Mouse (Mus musculus): Measurements from ENCODE around the gene Sp1.

DNA sequence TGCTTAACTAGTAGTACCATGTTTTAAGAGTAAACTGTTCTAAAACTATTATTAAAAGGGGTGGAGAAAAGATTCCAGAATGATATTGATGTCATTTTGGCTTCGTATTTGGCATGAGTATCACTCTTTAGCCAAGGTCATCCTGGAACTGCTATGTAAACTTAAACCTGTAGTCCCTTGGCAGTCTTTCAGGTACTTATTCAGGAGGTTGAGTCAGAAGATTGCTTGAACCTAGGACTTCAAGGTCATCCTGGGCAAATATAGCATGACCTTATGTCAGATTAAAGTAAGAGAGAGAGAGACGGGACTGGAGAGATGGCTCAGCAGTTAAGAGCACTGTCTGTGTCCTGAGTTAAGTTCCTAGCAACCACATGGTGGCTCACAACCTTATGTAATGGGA lies 18.7 kb downstream of the Sp1 start:
- no peak for TF ChIP-seq CTCF (IDR thresholded peaks at IDR 0.05; ENCODE audit: low read depth, low read length)
- TF ChIP-seq POLR2A (IDR thresholded peaks at IDR 0.05; ENCODE audit: borderline replicate concordance, low read depth, low read length), result no peak

Data from bone marrow macrophage, adult 2 months (primary cell).